Comparison of ENCODE assay signal across 21 mouse cellular contexts in the genomic region with DNA sequence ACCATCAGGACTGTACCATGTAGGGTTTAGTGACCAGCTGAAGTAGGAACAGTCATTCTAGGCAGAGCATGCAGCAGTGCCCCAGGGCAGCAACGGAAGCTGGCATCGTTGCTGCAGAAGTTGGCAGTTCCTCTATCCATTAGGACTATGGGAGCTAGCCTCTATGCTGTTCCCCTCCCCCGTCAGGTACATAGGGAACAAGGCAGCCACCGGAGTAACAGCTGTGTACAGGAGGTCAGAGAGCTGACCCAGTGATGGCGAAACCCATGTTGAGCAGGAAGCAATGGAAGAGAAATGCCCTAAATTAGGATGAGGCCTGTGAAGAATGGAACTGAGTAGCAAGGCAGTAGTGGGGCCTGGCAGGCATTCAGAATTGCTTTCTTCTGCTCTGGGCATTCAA. TPM values are rescaled to one million over a fixed set of nuclear protein-coding genes. Genes with fewer than 3 reads are reported as not detected.
A peak's percentile ranks its signal among the peaks of the same experiment; 100 is the strongest.
DNase-seq lines count a peak whose midpoint lies in the region; ATAC-seq lines count a peak whose summit lies in the region.
"Had no signal": no experiment of that assay in that cellular context is flagged by ENCODE, and none has a peak within 500 bp of the region (broad histone marks: within the 10 kb centered on the region; RNA-seq: fewer than 3 reads in every experiment).

No protein-coding gene starts in this region.

- H3K36me3 ChIP-seq in heart, embryonic 15.5 days: peaks cover 30% of the 10 kb centered on the region
- peaks cover 31% of the 10 kb centered on the region for H3K36me3 ChIP-seq in midbrain, embryonic 13.5 days
- no peaks in the 10 kb centered on the region for H3K36me3 ChIP-seq in midbrain, embryonic 11.5 days (ENCODE audit: control insufficient read depth, insufficient read depth, low read length)
- H3K36me3 ChIP-seq in liver, embryonic 13.5 days: peaks cover 32% of the 10 kb centered on the region
- no peaks in the 10 kb centered on the region for H3K36me3 ChIP-seq in forebrain, embryonic 11.5 days (ENCODE audit: control insufficient read depth, insufficient read depth, low read length)

- H3K9me3 ChIP-seq in heart, embryonic 15.5 days (replicated peaks): no peaks in the 10 kb centered on the region
- H3K9me3 ChIP-seq in midbrain, embryonic 13.5 days: no peaks in the 10 kb centered on the region
- no peaks in the 10 kb centered on the region for H3K9me3 ChIP-seq in midbrain, embryonic 11.5 days (ENCODE audit: control insufficient read depth, low read length)
- no peaks in the 10 kb centered on the region for H3K9me3 ChIP-seq in liver, embryonic 13.5 days (replicated peaks)
- H3K9me3 ChIP-seq in forebrain, embryonic 11.5 days (ENCODE audit: control insufficient read depth, low read length): no peaks in the 10 kb centered on the region
- H3K9me3 ChIP-seq: heart, embryonic 12.5 days; limb, embryonic 15.5 days; midbrain, embryonic 12.5 days had no signal

- H3K4me3 ChIP-seq in heart, embryonic 15.5 days: no peak overlapping the region
- no peak overlapping the region for H3K4me3 ChIP-seq in midbrain, embryonic 13.5 days (replicated peaks)
- H3K4me3 ChIP-seq in midbrain, embryonic 11.5 days (ENCODE audit: low read depth, low read length): no peak overlapping the region
- H3K4me3 ChIP-seq in liver, embryonic 13.5 days (replicated peaks): no peak overlapping the region
- no peak overlapping the region for H3K4me3 ChIP-seq in forebrain, embryonic 11.5 days (ENCODE audit: low read depth, low read length)
- H3K4me3 ChIP-seq: erythroblast, embryonic 14.5 days; heart, embryonic 12.5 days; limb, embryonic 15.5 days; midbrain, embryonic 12.5 days; myocyte had no signal

- ATAC-seq in heart, embryonic 15.5 days (replicated peaks; ENCODE audit: insufficient number of reproducible peaks, insufficient read depth, low FRiP score, low read depth): peak; percentile 49; the same call in 1 of the 2 replicates
- 0 out of 2 replicates have a peak, but pooled peaks have one; percentile 21 for ATAC-seq in midbrain, embryonic 13.5 days
- ATAC-seq in midbrain, embryonic 11.5 days (ENCODE audit: low FRiP score): no peak
- ATAC-seq in liver, embryonic 13.5 days (ENCODE audit: low read depth): peak; percentile 80
- ATAC-seq in monocyte, adult 5-6 weeks (replicated peaks; ENCODE audit: insufficient number of reproducible peaks, low FRiP score, low TSS enrichment, poor library complexity, severe bottlenecking): no peak
- ATAC-seq in forebrain, embryonic 11.5 days (replicated peaks; ENCODE audit: low FRiP score): no peak

- no peak overlapping the region for H3K4me2 ChIP-seq in heart, embryonic 15.5 days
- no peak overlapping the region for H3K4me2 ChIP-seq in midbrain, embryonic 13.5 days (replicated peaks)
- no peak overlapping the region for H3K4me2 ChIP-seq in midbrain, embryonic 11.5 days
- H3K4me2 ChIP-seq in liver, embryonic 13.5 days: no peak overlapping the region
- no peak overlapping the region for H3K4me2 ChIP-seq in forebrain, embryonic 11.5 days (ENCODE audit: low read depth, low read length, severe bottlenecking)
- H3K4me2 ChIP-seq: heart, embryonic 12.5 days; limb, embryonic 15.5 days; midbrain, embryonic 12.5 days had no signal

- H3K9ac ChIP-seq in heart, embryonic 15.5 days: no peak overlapping the region
- H3K9ac ChIP-seq in midbrain, embryonic 13.5 days (replicated peaks): no peak overlapping the region
- no peak overlapping the region for H3K9ac ChIP-seq in midbrain, embryonic 11.5 days (ENCODE audit: low read length)
- H3K9ac ChIP-seq in liver, embryonic 13.5 days: no peak overlapping the region
- H3K9ac ChIP-seq in forebrain, embryonic 11.5 days (ENCODE audit: low read length): no peak overlapping the region
- H3K9ac ChIP-seq: heart, embryonic 12.5 days; limb, embryonic 15.5 days; midbrain, embryonic 12.5 days had no signal

- 0 out of 2 replicates have a peak, but pooled peaks cover 5% of the 10 kb centered on the region for H3K4me1 ChIP-seq in heart, embryonic 15.5 days (replicated peaks)
- H3K4me1 ChIP-seq in midbrain, embryonic 13.5 days (replicated peaks): peaks cover 11% of the 10 kb centered on the region
- H3K4me1 ChIP-seq in midbrain, embryonic 11.5 days (ENCODE audit: control insufficient read depth, insufficient read depth, low read length): no peaks in the 10 kb centered on the region
- no peaks in the 10 kb centered on the region; the same call in 1 of the 2 replicates for H3K4me1 ChIP-seq in liver, embryonic 13.5 days (replicated peaks)
- H3K4me1 ChIP-seq in forebrain, embryonic 11.5 days (replicated peaks; ENCODE audit: control insufficient read depth, insufficient read depth, low read length): no peaks in the 10 kb centered on the region; the same call in 1 of the 2 replicates

- H3K27ac ChIP-seq in heart, embryonic 15.5 days: no peak overlapping the region
- no peak overlapping the region for H3K27ac ChIP-seq in midbrain, embryonic 13.5 days
- no peak overlapping the region for H3K27ac ChIP-seq in midbrain, embryonic 11.5 days (ENCODE audit: low read depth, low read length)
- no peak overlapping the region for H3K27ac ChIP-seq in liver, embryonic 13.5 days
- H3K27ac ChIP-seq in forebrain, embryonic 11.5 days (ENCODE audit: low read depth, low read length): no peak overlapping the region
- H3K27ac ChIP-seq: kidney, postnatal 0 days; limb, embryonic 15.5 days; midbrain, embryonic 12.5 days had no signal

- 86% methylated on average over 5 of the region's 5 CpGs for WGBS in heart, embryonic 15.5 days
- WGBS in midbrain, embryonic 13.5 days: 86% methylated on average over 5 of the region's 5 CpGs
- 90% methylated on average over 5 of the region's 5 CpGs for WGBS in midbrain, embryonic 11.5 days
- WGBS in liver, embryonic 13.5 days (ENCODE audit: insufficient replicate concordance): 63% methylated on average over 5 of the region's 5 CpGs
- 84% methylated on average over 5 of the region's 5 CpGs for WGBS in forebrain, embryonic 11.5 days

- no peaks in the 10 kb centered on the region for H3K27me3 ChIP-seq in heart, embryonic 15.5 days
- H3K27me3 ChIP-seq in midbrain, embryonic 13.5 days: no peaks in the 10 kb centered on the region
- no peaks in the 10 kb centered on the region for H3K27me3 ChIP-seq in midbrain, embryonic 11.5 days (ENCODE audit: control insufficient read depth, insufficient read depth, low read length)
- no peaks in the 10 kb centered on the region for H3K27me3 ChIP-seq in liver, embryonic 13.5 days
- H3K27me3 ChIP-seq in forebrain, embryonic 11.5 days (ENCODE audit: control insufficient read depth, insufficient read depth, low read length): no peaks in the 10 kb centered on the region
- H3K27me3 ChIP-seq: CH12.LX; heart, embryonic 12.5 days; limb, embryonic 15.5 days; midbrain, embryonic 12.5 days had no signal

- no peak for DNase-seq in heart, postnatal 4 days
- no peak for DNase-seq in midbrain, embryonic 11.5 days (ENCODE audit: low spot score, missing footprints)
- no peak for DNase-seq in liver, embryonic 13.5 days
- DNase-seq in forebrain, embryonic 11.5 days (ENCODE audit: low spot score): no peak
- DNase-seq: cerebellum, adult 2 months; heart, adult 11 months; kidney, adult 11 months; lung, postnatal 4 days; right cerebral cortex, postnatal 14 days; spleen, adult 18-20 months; thymus, postnatal 36 days had no signal

RNA-seq across cellular contexts. Expression of a gene that starts 37.3 kb away (rescaled TPM):
- 194 and 204 TPM in 2 replicates for polyA plus RNA-seq in heart, embryonic 15.5 days (2015; fragmentation: Nextera tagmentation; extraction: Ambion mirVana)
- total RNA-seq in heart, postnatal 4 days (2021): 100 to 1,000 TPM; 104 to 111 TPM
- 353 and 358 TPM in 2 replicates for polyA plus RNA-seq in midbrain, embryonic 13.5 days (2015; fragmentation: Nextera tagmentation; extraction: Ambion mirVana)
- polyA plus RNA-seq in midbrain, embryonic 11.5 days (2014; fragmentation: Nextera tagmentation; extraction: Ambion mirVana): 281 and 293 TPM in 2 replicates
- 120 and 130 TPM in 2 replicates for polyA plus RNA-seq in liver, embryonic 13.5 days (2015; fragmentation: Nextera tagmentation; extraction: Ambion mirVana)
- total RNA-seq in monocyte, adult 5-6 weeks (2017): 189 to 249 TPM (median 241 TPM) in 3 replicates
- polyA plus RNA-seq in forebrain, embryonic 11.5 days (2014; fragmentation: Nextera tagmentation; extraction: Ambion mirVana): 239 and 257 TPM in 2 replicates

RNA-seq across cellular contexts. Expression of a gene that starts 53.8 kb away (rescaled TPM):
- polyA plus RNA-seq in heart, embryonic 15.5 days (2015; fragmentation: Nextera tagmentation; extraction: Ambion mirVana): 5.4 and 6.7 TPM in 2 replicates
- 10 to 100 TPM; 14.1 to 14.3 TPM for total RNA-seq in heart, postnatal 4 days (2021)
- 7.5 and 7.6 TPM in 2 replicates for polyA plus RNA-seq in midbrain, embryonic 13.5 days (2015; fragmentation: Nextera tagmentation; extraction: Ambion mirVana)
- polyA plus RNA-seq in midbrain, embryonic 11.5 days (2014; fragmentation: Nextera tagmentation; extraction: Ambion mirVana): 11.6 and 11.8 TPM in 2 replicates
- 4.6 and 5.1 TPM in 2 replicates for polyA plus RNA-seq in liver, embryonic 13.5 days (2015; fragmentation: Nextera tagmentation; extraction: Ambion mirVana)
- total RNA-seq in monocyte, adult 5-6 weeks (2017): 11.1 to 23.8 TPM (median 23.0 TPM) in 3 replicates
- polyA plus RNA-seq in forebrain, embryonic 11.5 days (2014; fragmentation: Nextera tagmentation; extraction: Ambion mirVana): 14.0 and 14.5 TPM in 2 replicates

Comparison
In these comparisons a context has a peak if more than half of its experiments do, and no peak if none do; other contexts are left out.
1. ATAC-seq: peak in heart, embryonic 15.5 days (single experiment), midbrain, embryonic 13.5 days (single experiment) and liver, embryonic 13.5 days (single experiment); none in midbrain, embryonic 11.5 days (single experiment), monocyte, adult 5-6 weeks (single experiment) and forebrain, embryonic 11.5 days (single experiment).